Mouse (Mus musculus) heart, postnatal 4 days (tissue): ENCODE measurements around the gene Gm37240. TPM values are rescaled to one million over a fixed set of nuclear protein-coding genes. Genes with fewer than 3 reads are reported as not detected.
A peak's percentile ranks its signal among the peaks of the same experiment; 100 is the strongest.

Source experiments
- DNase-seq: peaks from one replicate; pipeline ENCODE4 v3.0.0; 2021
- total RNA-seq, 2 experiments: library from RNA; stranded (reverse); gene quantifications; 2 replicates each; pipeline ENCODE4 v1.2.3; 2021

The Gm37240 gene
- total RNA-seq, 2 experiments from 2014 or later = 19.6 to 20.6 TPM

GRCm38 (mm10) chr3:85827283-85827682, 60.0 kb downstream of the Gm37240 start:
- no peak for DNase-seq

- no peak for DNase-seq
These were observed 66.3 kb downstream of the Gm37240 start for GRCm38 (mm10) chr3:85820839-85821548.

- no peak for DNase-seq
These were observed 68.0 kb downstream of the Gm37240 start for GRCm38 (mm10) chr3:85819319-85819718.

GRCm38 (mm10) chr3:85817191-85817590, 70.1 kb downstream of the Gm37240 start, which contains the start of gene Fam160a1:
Gene Fam160a1 (minus strand): TSS chr3:85817291.
- DNase-seq = no peak

GRCm38 (mm10) chr3:85814241-85814640, 73.1 kb downstream of the Gm37240 start:
- peak; percentile 43 for DNase-seq

- no peak for DNase-seq
These were observed 74.0 kb downstream of the Gm37240 start for GRCm38 (mm10) chr3:85813101-85814014.

GRCm38 (mm10) chr3:85812010-85812409, 75.3 kb downstream of the Gm37240 start:
- no peak for DNase-seq

- no peak for DNase-seq
These were observed 94.2 kb downstream of the Gm37240 start for GRCm38 (mm10) chr3:85793166-85793565.

GRCm38 (mm10) chr3:85789748-85790147, 97.6 kb downstream of the Gm37240 start:
- no peak for DNase-seq

- no peak for DNase-seq
These were observed 100.8 kb downstream of the Gm37240 start for GRCm38 (mm10) chr3:85786501-85786900.

- DNase-seq = peak; percentile 57
These were observed 106.4 kb downstream of the Gm37240 start for GRCm38 (mm10) chr3:85780906-85781305.

- no peak for DNase-seq
These were observed 107.0 kb downstream of the Gm37240 start for GRCm38 (mm10) chr3:85780332-85780731.

GRCm38 (mm10) chr3:85777841-85778240, 109.5 kb downstream of the Gm37240 start:
- no peak for DNase-seq

- DNase-seq = no peak
These were observed 110.0 kb downstream of the Gm37240 start for GRCm38 (mm10) chr3:85777356-85777755.

- no peak for DNase-seq
These were observed 110.6 kb downstream of the Gm37240 start for GRCm38 (mm10) chr3:85776707-85777106.

- no peak for DNase-seq
These were observed 111.2 kb downstream of the Gm37240 start for GRCm38 (mm10) chr3:85776126-85776525.

GRCm38 (mm10) chr3:85773886-85774285, 113.4 kb downstream of the Gm37240 start:
- DNase-seq = peak; percentile 34

GRCm38 (mm10) chr3:85773425-85773824, 113.9 kb downstream of the Gm37240 start:
- DNase-seq = peak; percentile 25

GRCm38 (mm10) chr3:85764937-85765337, 122.4 kb downstream of the Gm37240 start:
- DNase-seq = no peak

GRCm38 (mm10) chr3:85764008-85764834, 123.1 kb downstream of the Gm37240 start:
- no peak for DNase-seq

- no peak for DNase-seq
These were observed 129.4 kb downstream of the Gm37240 start for GRCm38 (mm10) chr3:85757944-85758343.

GRCm38 (mm10) chr3:85757435-85757834, 129.9 kb downstream of the Gm37240 start:
- DNase-seq = no peak

- DNase-seq = no peak
These were observed 138.0 kb downstream of the Gm37240 start for GRCm38 (mm10) chr3:85749348-85749747.
